Mouse (Mus musculus) lung, postnatal 0 days (tissue): ENCODE measurements around the gene Gm10153. TPM values are rescaled to one million over a fixed set of nuclear protein-coding genes. Genes with fewer than 3 reads are reported as not detected.
A peak's percentile ranks its signal among the peaks of the same experiment; 100 is the strongest.
"Not testable (repeated sequence)": the region's sequence is repeated elsewhere in the genome, so short reads cannot be mapped to it uniquely, and the experiment has no call there.

Experiments used
- ATAC-seq: fragments of 200-750 bp; cut with Nextera tagmentation; 2 replicates; pipeline ENCODE4 v1.8.0; 2017; ENCODE audit warnings: moderate library complexity
- DNase-seq: peaks from one replicate; pipeline ENCODE4 v3.0.0-alpha.2; 2016; ENCODE audit warnings: low spot score
- H3K27ac ChIP-seq: fragments of 300-500 bp; sonication (generic); 2 replicates; pipeline ENCODE4 v1.5.1; 2014; ENCODE audit warnings: antibody characterized with exemption, mild to moderate bottlenecking, low read length, mixed read lengths
- H3K27me3 ChIP-seq: fragments of 300-500 bp; sonication (generic); replicated peaks from 2 replicates; pipeline ENCODE4 v1.6.1; 2014; ENCODE audit warnings: low read length, mixed read lengths; ENCODE audit not compliant: insufficient read depth
- H3K36me3 ChIP-seq: fragments of 300-500 bp; sonication (generic); 2 replicates; pipeline ENCODE4 v1.6.1; 2014; ENCODE audit warnings: low read length, mixed read lengths; ENCODE audit not compliant: insufficient read depth
- H3K4me1 ChIP-seq: fragments of 300-500 bp; sonication (generic); 2 replicates; pipeline ENCODE4 v1.6.1; 2014; ENCODE audit warnings: antibody characterized with exemption, low read depth, low read length, mixed read lengths; ENCODE audit not compliant: insufficient read depth
- H3K4me2 ChIP-seq: fragments of 300-500 bp; sonication (generic); replicated peaks from 2 replicates; pipeline ENCODE4 v1.6.1; 2014; ENCODE audit warnings: low read depth, mild to moderate bottlenecking, low read length, moderate library complexity, mixed read lengths
- H3K4me3 ChIP-seq: fragments of 300-500 bp; sonication (generic); 2 replicates; pipeline ENCODE4 v1.5.1; 2014; ENCODE audit warnings: low read depth, low read length
- H3K9ac ChIP-seq: fragments of 300-500 bp; sonication (generic); replicated peaks from 2 replicates; pipeline ENCODE4 v1.6.1; 2014; ENCODE audit warnings: low read depth, mild to moderate bottlenecking
- H3K9me3 ChIP-seq: fragments of 300-500 bp; sonication (generic); 2 replicates; pipeline ENCODE4 v1.6.1; 2016; ENCODE audit warnings: low read length, mixed read lengths
- CTCF ChIP-seq: IDR thresholded peaks from 2 replicates; pipeline ENCODE4 v1.5.1; 2016; ENCODE audit warnings: antibody characterized with exemption, mild to moderate bottlenecking
- EP300 ChIP-seq: IDR thresholded peaks from 2 replicates; pipeline ENCODE4 v1.6.1; 2016; ENCODE audit warnings: antibody characterized with exemption, mild to moderate bottlenecking, control low read depth
- WGBS: fragments of 180-500 bp; shearing (Covaris S2); extraction: QIAGEN DNeasy Blood & Tissue Kit; methylation state at CpG from one replicate; pipeline ENCODE4 v1.1.7; 2014; 5-methylcytosine and 5-hydroxymethylcytosine counted together
- polyA plus RNA-seq: library from polyadenylated mRNA; unstranded; fragments of >200 nt; fragmentation: Nextera tagmentation; extraction: Ambion mirVana; gene quantifications from 2 replicates; pipeline ENCODE4 v1.2.1, GENCODE M21; 2015

Gene Gm10153
- polyA plus RNA-seq, 1 experiment from 2014 or later, result not detected

DNA sequence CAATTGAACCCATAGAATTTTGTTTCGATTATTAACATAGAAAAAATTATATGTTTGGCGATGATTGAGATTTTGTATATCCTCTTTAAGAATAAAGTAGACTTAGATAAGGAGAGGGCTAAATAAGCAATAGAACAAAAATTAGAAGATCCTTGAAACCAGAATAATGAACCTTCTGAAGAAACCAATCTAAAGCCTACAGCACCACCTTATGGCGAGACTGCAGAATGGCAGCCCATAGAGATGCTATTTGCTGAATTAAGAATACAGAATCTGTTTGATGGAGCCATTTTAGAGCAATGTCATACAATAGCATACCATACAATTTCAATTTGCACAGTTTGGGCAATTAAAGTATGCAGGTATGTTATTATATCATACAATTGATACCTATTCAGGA, 20.4 kb downstream of the Gm10153 start:
- WGBS, result 46% methylated on average over 3 of the region's 3 CpGs

GRCm38 (mm10) chr7:142165639-142166038, 24.6 kb downstream of the Gm10153 start, which contains the start of gene Gm4553:
Gm4553 (minus strand) TSS chr7:142165739.
- not testable (repeated sequence) for H3K36me3 ChIP-seq, ATAC-seq, DNase-seq, H3K9ac ChIP-seq, H3K4me2 ChIP-seq, H3K4me1 ChIP-seq, H3K27me3 ChIP-seq, H3K27ac ChIP-seq, H3K9me3 ChIP-seq, H3K4me3 ChIP-seq

More for the DNA sequence above, 20.4 kb downstream of the Gm10153 start:
- Histone ChIP-seq H3K27me3 (no peaks in the 10 kb centered on the region), H3K4me2 (no peak overlapping the region), H3K9ac (no peak overlapping the region), H3K4me1 (no peaks in the 10 kb centered on the region), H3K9me3 (no peaks in the 10 kb centered on the region), H3K4me3 (no peak overlapping the region), H3K36me3 (no peaks in the 10 kb centered on the region), H3K27ac (no peak overlapping the region)
- ATAC-seq (no peak), DNase-seq (peak; percentile 12)
- TF ChIP-seq CTCF, result peak; percentile 71
- TF ChIP-seq EP300, result no peak

- H3K4me2 ChIP-seq, result no peak overlapping the region
- H3K36me3 ChIP-seq, result no peaks in the 10 kb centered on the region
- H3K4me3 ChIP-seq, result no peak overlapping the region
- ATAC-seq (no peak), DNase-seq (no peak)
- no peak overlapping the region for H3K9ac ChIP-seq
- no peak for TF ChIP-seq CTCF
- no peak for TF ChIP-seq EP300
- no peaks in the 10 kb centered on the region for H3K9me3 ChIP-seq
- H3K27ac ChIP-seq, result no peak overlapping the region
- H3K27me3 ChIP-seq, result no peaks in the 10 kb centered on the region
- WGBS, result 94% methylated on average over 3 of the region's 3 CpGs
- H3K4me1 ChIP-seq, result no peaks in the 10 kb centered on the region
Measured at GRCm38 (mm10) chr7:142159366-142159765, 30.8 kb downstream of the Gm10153 start.

DNA sequence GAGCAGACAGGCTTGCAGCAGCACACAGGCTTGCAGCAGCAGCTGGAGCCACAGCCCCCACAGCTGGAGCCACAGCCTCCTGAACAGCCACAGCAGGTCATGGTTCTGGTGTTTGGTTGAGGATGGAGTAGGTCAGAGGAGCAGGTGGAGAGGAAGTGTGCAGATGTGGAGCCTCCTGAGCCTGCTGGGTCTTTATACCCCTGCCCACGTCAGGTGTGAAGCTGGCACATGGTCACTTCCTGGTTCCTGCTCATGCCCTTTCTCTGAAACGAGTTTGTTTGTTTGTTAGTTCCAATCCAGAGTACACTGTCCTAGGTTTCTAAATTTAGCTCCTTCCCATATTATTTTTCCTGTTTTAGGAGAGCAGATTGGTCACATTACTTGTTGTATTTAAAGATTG, 33.2 kb downstream of the Gm10153 start, which contains the start of gene Gm29735:
Gene Gm29735 (minus strand): TSS at position 101 of the 400 bp plus-strand sequence.
- not testable (repeated sequence) for H3K9ac ChIP-seq, H3K36me3 ChIP-seq, H3K9me3 ChIP-seq, DNase-seq, H3K4me3 ChIP-seq, H3K27ac ChIP-seq, H3K27me3 ChIP-seq, H3K4me2 ChIP-seq, ATAC-seq, H3K4me1 ChIP-seq
- 27% methylated on average over 2 of the region's 2 CpGs for WGBS

- no peaks in the 10 kb centered on the region for H3K4me1 ChIP-seq
- H3K4me3 ChIP-seq, result no peak overlapping the region
- H3K4me2 ChIP-seq, result no peak overlapping the region
- no peak overlapping the region for H3K27ac ChIP-seq
- no peaks in the 10 kb centered on the region for H3K27me3 ChIP-seq
- DNase-seq (no peak), ATAC-seq (no peak)
- TF ChIP-seq EP300 (no peak), CTCF (no peak)
- no peaks in the 10 kb centered on the region for H3K9me3 ChIP-seq
- H3K9ac ChIP-seq, result no peak overlapping the region
- WGBS, result 28% methylated on average over 1 of the region's 1 CpGs
- no peaks in the 10 kb centered on the region for H3K36me3 ChIP-seq
Measured at GRCm38 (mm10) chr7:142155308-142155707, 34.9 kb downstream of the Gm10153 start.

- DNase-seq, result no peak
- TF ChIP-seq CTCF, result no peak
- TF ChIP-seq EP300, result no peak
- H3K27ac ChIP-seq, result no peak overlapping the region
- H3K27me3 ChIP-seq, result no peaks in the 10 kb centered on the region
- H3K36me3 ChIP-seq, result no peaks in the 10 kb centered on the region
- H3K4me3 ChIP-seq, result no peak overlapping the region
- H3K9ac ChIP-seq, result no peak overlapping the region
- 80% methylated on average over 4 of the region's 4 CpGs for WGBS
- H3K4me2 ChIP-seq, result no peak overlapping the region
- no peaks in the 10 kb centered on the region for H3K4me1 ChIP-seq
- ATAC-seq, result no peak
- no peaks in the 10 kb centered on the region for H3K9me3 ChIP-seq
Measured at GRCm38 (mm10) chr7:142152191-142152590, 38.0 kb downstream of the Gm10153 start.

GRCm38 (mm10) chr7:142148633-142149032, 41.6 kb downstream of the Gm10153 start:
- DNase-seq, result no peak
- H3K4me2 ChIP-seq, result no peak overlapping the region
- no peaks in the 10 kb centered on the region for H3K9me3 ChIP-seq
- no peak overlapping the region for H3K4me3 ChIP-seq
- no peak for ATAC-seq
- H3K9ac ChIP-seq, result no peak overlapping the region
- H3K27ac ChIP-seq, result no peak overlapping the region
- no peaks in the 10 kb centered on the region for H3K27me3 ChIP-seq
- TF ChIP-seq EP300 (no peak), CTCF (no peak)
- no peaks in the 10 kb centered on the region for H3K36me3 ChIP-seq
- no peaks in the 10 kb centered on the region for H3K4me1 ChIP-seq
